Mouse (Mus musculus): ENCODE data around the gene Ep400.
"Not testable (repeated sequence)": the region's sequence is repeated elsewhere in the genome, so short reads cannot be mapped to it uniquely, and the experiment has no call there.

The Ep400 gene

GRCm38 (mm10) chr5:110779998-110780760, 9.7 kb upstream of the Ep400 start, which contains the start of gene Pus1:
TSS of gene Pus1 (minus strand) at chr5:110780659.
- DNase-seq (ENCODE audit: inconsistent ontology term) = peak; percentile 91

DNA sequence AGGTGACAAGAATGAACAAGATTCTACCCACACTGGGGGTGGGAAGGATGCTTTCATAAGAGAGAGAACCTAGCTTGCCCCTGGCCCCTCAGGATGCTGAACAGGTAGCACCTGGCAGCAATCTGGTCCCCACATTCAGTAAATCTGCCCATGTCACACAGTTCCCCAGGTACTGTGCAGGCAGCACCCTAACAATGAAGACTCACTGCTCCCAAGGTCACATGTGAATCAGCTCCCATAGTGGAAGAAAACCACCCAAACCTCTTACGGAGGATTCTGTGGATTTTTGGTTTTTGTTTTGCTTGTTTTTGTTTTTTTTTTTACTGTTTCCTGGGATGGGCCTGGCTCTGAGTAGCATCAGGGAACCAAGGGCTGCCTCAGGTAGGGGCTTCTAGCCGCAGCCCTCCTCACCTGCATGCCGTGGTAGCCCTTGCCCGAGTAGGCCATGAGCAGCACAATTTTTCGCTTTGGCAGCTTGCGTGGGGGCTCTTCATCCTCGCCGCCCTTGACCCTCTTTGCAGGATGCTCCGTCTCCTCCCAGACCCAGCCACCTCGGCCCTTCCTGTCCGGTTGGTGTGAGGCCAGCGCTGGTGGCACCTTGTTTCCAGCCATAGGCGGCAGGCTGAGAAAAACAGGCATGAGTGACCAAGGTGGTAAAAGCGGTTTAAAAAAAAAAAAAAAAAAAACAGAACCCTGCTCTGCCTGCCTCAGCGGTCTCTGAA, 8.9 kb upstream of the Ep400 start:
- DNase-seq (ENCODE audit: inconsistent ontology term) = no peak

DNA sequence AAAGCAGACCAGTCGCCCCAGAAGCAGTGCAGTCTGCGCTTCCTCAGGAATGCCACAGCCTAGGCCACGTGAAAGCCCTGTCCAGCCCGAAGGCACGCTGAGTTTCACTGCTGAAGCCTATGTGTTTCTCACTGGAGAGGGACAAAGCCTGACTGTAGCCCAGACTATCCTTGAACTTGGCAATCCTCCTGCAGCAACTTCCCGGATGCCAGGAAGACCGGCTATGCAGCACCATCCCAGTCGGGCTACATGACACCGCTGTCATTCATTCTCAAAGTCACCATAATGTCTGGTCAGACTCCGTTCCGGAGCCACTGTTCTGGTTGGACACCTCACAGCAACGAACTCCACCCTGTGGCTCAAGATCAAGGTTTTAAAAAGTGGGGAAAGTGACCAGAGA, 7.7 kb upstream of the Ep400 start:
- no peak for DNase-seq (ENCODE audit: inconsistent ontology term)

- DNase-seq (ENCODE audit: inconsistent ontology term) = no peak
Measured at GRCm38 (mm10) chr5:110776141-110776540, 5.6 kb upstream of the Ep400 start.

DNA sequence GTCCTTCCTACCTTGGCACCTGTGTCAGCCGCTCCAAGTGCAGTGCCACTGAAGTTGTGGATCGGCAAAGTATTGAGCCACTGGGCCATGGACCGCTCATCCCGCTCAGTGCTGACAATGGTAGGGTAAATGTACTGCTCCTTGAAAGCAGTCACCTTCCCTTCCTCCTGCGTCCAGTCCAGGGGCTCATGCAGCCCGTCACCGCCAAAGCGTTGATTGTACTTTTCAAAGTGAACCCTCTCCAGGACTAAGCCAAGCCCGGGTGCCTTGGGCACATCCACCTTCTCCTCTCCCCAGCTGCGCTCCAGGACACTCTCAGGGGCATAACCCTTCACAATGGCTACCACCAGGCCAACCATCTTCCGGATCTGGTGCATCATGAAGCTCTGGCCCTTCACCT, 4.0 kb upstream of the Ep400 start:
- no peak for DNase-seq (ENCODE audit: inconsistent ontology term)

DNA sequence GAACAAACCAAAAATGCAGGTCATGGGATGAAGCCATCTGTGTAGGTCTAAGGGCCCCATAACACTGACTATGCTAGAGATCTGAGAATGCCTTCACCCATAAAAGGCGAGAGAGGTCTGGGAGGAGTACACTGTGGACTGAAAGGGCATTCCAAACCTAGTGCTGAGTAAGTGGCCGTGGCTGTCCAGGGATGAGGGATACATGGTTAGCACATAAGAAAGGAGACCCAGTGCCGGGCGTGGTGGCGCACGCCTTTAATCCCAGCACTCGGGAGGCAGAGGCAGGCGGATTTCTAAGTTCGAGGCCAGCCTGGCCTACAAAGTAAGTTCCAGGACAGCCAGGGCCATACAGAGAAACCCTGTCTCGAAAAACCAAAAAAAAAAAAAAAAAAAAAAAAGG, 2.4 kb upstream of the Ep400 start:
- not testable (repeated sequence) for DNase-seq (ENCODE audit: inconsistent ontology term)

GRCm38 (mm10) chr5:110770031-110770445, 479 bp downstream of the Ep400 start:
- DNase-seq (ENCODE audit: inconsistent ontology term) = no peak

DNA sequence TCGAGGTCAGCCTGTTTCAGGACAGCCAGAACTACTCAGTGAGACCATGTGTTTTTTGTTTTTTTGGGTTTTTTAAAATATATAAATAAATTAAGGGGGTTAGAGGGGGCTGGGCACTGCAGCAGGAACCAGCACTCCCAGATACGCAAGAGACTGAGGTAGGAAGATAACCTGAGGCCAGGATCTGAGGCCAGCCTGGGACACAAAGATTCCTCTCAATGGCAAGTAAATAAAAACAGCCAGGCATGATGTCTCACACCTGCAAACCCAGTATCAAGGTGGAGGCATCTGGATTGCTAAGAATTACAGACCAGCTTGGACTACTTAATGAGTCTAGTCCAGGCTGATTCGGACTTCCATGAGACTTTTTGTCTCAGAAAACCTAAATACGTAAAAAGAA, 1.2 kb downstream of the Ep400 start:
- no peak for DNase-seq (ENCODE audit: inconsistent ontology term)

DNA sequence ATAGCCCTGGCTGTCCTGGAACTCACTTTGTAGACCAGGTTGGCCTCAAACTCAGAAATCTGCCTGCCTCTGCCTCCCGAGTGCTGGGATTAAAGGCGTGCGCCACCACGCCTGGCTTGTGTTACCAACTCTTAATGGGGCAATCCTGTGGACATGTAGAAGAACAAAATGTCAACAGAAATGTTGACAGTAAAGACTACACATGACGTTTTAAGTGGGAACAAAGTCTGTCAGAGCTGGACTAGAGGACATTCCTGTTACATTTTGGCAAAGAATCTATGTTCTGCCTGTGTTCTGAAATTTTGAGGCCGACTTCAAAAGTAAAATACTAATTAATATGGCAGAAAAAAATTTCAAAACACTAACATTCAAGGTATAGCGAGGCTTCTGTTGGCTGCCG, 6.6 kb downstream of the Ep400 start:
- no peak for DNase-seq (ENCODE audit: inconsistent ontology term)

DNA sequence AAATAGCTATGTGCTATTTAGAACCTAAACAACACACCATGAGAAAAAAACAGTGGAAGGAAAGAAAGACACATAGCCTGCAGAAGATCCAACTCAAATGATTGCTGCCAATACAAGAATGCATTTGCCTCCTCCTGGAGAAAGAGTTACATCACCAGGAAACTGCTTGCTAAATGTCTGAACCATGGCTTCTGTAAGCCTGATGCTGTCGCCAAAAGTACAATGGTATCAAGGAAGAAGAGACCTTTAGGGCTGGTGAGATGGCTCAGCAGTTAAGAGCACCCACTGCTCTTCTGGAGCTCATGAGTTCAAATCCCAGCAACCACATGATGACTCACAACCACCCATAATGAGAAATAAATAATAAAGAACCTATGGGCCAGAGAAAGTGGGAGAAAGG, 25.5 kb downstream of the Ep400 start:
- DNase-seq (ENCODE audit: inconsistent ontology term) = no peak

GRCm38 (mm10) chr5:110739496-110740275, 30.8 kb downstream of the Ep400 start:
- DNase-seq (ENCODE audit: inconsistent ontology term) = peak; percentile 2

DNA sequence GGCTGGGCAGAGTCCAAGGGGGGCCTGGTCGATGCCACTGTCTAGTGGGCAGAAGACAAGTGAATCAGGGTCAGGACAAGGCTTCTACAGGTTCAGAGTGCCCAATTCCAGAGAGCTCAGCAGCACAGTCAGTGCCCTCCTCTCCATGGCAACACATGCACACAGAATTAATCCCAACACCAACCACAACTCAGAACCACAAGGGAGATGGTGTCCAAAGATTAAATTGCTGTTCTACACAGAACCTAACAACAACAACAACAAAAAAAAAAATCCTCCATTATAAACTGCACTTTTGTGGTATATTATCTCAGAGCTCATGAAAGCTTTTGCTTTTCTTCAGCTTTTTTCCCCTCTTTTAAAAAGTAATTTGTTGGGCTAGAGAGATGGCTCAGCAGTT, 34.9 kb downstream of the Ep400 start:
- no peak for DNase-seq (ENCODE audit: inconsistent ontology term)

GRCm38 (mm10) chr5:110733231-110733823, 37.2 kb downstream of the Ep400 start:
- no peak for DNase-seq (ENCODE audit: inconsistent ontology term)

DNA sequence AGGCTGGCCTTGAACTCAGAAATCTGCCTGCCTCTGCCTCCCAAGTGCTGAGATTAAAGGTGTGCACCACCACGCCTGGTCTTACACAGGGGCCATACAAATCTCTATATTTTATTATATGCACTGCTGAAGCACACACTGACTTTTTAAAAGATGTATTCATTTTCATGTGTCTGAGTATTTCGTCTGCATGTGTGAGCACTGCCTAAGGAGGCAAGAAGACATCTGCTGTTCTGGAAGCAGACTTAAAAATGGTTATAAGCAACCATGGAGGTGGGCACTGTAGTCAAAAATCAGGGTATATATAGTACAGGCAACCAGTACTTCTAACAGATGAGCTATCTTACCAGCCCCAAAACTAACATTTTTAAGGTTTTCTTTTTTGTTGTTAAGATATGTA, 39.3 kb downstream of the Ep400 start:
- DNase-seq (ENCODE audit: inconsistent ontology term) = no peak

DNA sequence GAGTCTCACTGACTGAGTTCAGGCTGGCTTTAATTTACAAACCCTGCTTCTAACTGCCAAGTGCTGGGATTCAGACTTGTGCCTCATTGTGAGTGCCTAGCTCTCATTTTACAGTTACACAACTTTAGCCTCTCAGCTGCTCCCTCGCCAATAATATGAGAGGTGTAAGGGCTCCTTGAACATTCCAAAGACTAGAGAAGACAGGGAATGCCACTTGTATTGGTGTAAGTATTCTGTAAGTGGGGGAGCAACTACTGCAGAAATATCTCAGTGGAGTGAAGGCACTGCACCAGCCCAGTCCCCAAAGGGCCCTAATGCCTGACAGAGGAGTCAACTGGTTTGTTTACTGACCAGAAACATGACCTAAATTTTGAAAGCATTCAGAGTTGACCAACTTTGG, 42.7 kb downstream of the Ep400 start:
- DNase-seq (ENCODE audit: inconsistent ontology term) = no peak

- no peak for DNase-seq (ENCODE audit: inconsistent ontology term)
Measured at GRCm38 (mm10) chr5:110723543-110723942, 47.0 kb downstream of the Ep400 start.

DNA sequence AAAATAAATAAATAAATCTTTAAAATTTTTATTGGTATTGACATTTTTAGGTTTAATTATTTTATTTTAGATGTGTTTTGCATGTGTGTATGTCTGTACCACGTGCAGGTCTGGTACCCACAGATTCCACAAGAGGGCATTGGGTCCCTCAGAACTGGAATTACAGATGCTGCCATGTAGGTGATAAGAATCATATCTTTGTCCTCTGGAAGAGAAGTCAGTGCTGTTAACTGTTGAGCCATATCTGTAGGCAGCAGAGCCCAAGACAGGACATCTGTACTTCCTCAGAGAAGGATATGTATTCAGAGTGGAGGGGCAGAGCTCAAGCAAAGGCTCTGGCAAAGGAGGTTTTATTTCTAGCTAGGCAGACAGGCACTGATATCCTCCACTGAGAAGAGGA, 49.1 kb downstream of the Ep400 start:
- DNase-seq (ENCODE audit: inconsistent ontology term) = not testable (repeated sequence)

DNA sequence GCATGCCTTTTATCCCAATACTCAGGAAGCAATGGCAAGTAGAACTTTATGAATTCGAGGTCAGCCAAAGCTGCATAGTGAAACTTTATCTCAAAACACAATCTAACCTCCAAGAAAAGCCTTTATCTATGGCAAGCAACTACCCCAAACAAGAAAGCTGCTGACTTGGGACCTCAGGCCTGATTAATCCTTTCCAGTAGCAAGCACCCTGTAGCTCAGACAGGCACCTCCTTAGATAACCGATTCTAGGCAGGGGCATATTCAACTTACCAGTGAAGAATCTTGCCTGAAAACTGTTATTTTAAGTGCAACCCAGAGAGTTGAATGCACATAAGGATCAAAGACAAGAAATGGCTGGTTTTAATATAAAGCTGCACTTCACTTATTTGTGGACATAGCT, 59.1 kb downstream of the Ep400 start:
- DNase-seq (ENCODE audit: inconsistent ontology term) = no peak

GRCm38 (mm10) chr5:110709256-110709655, 61.3 kb downstream of the Ep400 start:
- DNase-seq (ENCODE audit: inconsistent ontology term) = peak; percentile 83

DNA sequence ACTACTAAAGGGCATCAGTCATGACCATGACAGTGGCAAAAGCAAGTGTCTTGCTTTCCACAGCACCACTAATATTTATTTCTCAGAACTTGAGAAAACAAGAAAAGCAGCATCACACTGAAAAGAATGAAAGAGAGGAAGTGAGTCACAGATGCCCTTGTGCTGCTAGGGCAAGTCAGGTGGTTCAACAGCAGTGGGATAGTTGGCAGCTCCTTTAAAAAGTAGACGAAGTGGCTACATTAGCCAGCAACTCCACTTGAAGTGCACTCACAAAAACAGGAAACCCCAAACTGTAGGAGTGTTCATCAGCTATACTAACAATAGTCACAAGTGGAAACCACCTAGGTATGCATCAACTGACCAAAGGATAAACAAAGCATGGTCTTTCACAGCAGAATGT, 66.5 kb downstream of the Ep400 start:
- peak; percentile 10 for DNase-seq (ENCODE audit: inconsistent ontology term)

DNA sequence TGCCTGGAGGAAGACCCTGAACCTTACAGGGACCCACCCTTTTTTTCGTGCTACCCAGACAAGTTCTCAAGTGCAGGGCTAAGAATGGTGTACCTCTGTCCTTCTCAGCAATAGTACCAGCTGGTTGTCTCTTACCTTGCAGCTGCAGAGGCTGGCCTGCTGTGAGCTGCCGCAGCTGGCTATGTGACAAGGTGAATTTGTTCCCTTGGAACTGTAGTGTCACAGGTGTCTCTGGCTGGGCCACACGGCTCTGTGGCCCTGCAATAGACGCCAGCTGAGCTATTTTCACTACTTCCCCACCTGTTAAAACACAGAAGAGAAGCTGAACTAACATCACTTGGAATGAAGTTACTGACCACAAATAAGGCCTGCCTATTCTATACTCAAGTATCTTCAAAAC, 71.9 kb downstream of the Ep400 start:
- DNase-seq (ENCODE audit: inconsistent ontology term) = no peak

- DNase-seq (ENCODE audit: inconsistent ontology term) = no peak
Measured at GRCm38 (mm10) chr5:110682041-110682440, 88.5 kb downstream of the Ep400 start.
